Mouse (Mus musculus) heart, postnatal 0 days (tissue): ENCODE results near the gene Gpr108.

Experiments
- CTCF ChIP-seq: IDR thresholded peaks from 2 replicates; pipeline ENCODE4 v1.5.1; 2016; ENCODE audit warnings: antibody characterized with exemption, control low read depth, low read depth
- EP300 ChIP-seq: IDR thresholded peaks from 2 replicates; pipeline ENCODE4 v1.6.1; 2016; ENCODE audit warnings: antibody characterized with exemption, low read depth

DNA sequence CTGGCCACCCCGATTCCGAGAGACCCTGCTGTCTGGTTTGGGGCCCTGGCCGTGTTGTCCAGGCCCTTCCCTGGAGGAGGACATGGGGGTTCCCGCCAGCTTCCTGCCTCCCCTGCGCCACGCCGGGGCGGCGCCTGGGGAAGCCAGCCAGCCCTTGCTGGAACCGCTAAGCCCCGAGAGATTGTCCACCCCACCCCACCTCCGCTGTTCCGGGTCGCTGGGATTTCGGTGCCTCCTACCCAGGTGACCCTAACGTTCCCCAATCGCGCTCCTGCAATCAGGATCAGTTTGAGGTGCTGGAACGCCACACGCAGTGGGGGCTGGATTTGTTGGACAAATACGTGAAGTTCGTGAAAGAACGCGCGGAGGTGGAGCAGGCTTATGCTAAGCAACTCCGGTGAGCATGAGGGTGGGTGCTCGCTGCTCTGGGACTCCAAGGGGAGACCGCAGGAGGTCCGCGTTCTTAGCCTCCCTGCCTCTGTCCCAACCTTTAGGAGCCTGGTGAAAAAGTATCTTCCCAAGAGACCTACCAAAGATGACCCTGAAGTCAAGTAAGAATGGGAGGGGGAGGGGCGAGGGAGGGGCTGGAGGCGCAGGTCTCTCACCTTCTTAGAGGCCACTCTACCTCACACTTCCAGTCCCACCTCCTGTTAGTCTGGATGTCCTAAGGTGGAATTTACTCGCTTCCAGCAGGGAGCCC, 2.4 kb upstream of the Gpr108 start:
- TF ChIP-seq CTCF = no peak
- no peak for TF ChIP-seq EP300
